Mouse (Mus musculus): ENCODE measurements at regions not wholly inside any gene's neighbourhood (a gene's known extent, or its start where the extent isn't known, plus 50 kb on each side); places are given as distances from the start of the nearest gene placed in this dataset.

GRCm38 (mm10) chr12:15320697-15321449 lies 495.8 kb downstream of the Trib2 start:
- no peak for ATAC-seq (replicated peaks in 1 of 2; ENCODE audit: insufficient read depth in 1 of 2, low FRiP score in 2 of 2, low TSS enrichment in 1 of 2, low read depth in 1 of 2, poor library complexity in 2 of 2, severe bottlenecking in 2 of 2)

DNA sequence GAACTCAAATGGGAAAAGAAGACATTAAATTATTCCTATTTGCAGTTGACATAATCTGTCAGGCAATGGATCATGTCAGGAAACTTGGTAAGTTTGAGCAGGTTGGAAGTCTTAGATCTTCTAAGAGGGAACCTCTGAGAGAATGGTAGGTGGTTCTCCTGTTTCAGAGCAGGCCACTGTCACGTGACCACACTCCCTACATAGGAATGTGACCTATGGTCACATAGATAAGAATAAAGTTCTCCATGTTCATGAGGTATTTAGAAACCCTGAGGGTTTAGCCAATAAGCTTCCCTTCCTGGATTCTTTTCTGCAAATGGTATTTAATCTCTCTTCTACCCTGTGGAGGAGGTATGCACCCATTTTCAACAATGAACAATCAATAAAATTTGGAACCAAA lies 497.1 kb downstream of the Trib2 start:
- no peak for ATAC-seq (replicated peaks in 1 of 2; ENCODE audit: insufficient read depth in 1 of 2, low FRiP score in 2 of 2, low TSS enrichment in 1 of 2, low read depth in 1 of 2, poor library complexity in 2 of 2, severe bottlenecking in 2 of 2)

- no peak for ATAC-seq (replicated peaks in 1 of 2; ENCODE audit: insufficient read depth in 1 of 2, low FRiP score in 2 of 2, low TSS enrichment in 1 of 2, low read depth in 1 of 2, poor library complexity in 2 of 2, severe bottlenecking in 2 of 2)
Observed at GRCm38 (mm10) chr12:15294898-15295297, 521.8 kb downstream of the Trib2 start.

DNA sequence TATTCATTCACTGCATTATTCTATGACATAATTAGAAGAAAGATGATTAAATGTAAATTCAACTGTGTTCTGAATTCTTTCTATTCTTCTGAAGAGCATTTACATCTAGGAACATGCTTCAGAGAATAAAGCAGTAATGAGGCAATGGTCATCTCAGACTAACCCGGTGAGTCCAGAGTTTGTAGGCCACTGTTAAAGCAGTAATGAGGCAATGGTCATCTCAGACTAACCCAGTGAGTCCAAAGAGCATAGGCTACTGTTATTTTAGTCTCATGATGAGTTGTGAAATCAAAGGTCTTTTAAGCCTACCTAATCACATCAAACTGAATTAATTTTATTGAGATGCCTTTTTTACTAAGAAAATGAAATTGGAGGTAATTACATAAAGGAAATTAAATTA lies 554.6 kb downstream of the Trib2 start:
- ATAC-seq (replicated peaks in 1 of 2; ENCODE audit: insufficient read depth in 1 of 2, low FRiP score in 2 of 2, low TSS enrichment in 1 of 2, low read depth in 1 of 2, poor library complexity in 2 of 2, severe bottlenecking in 2 of 2) = no peak

DNA sequence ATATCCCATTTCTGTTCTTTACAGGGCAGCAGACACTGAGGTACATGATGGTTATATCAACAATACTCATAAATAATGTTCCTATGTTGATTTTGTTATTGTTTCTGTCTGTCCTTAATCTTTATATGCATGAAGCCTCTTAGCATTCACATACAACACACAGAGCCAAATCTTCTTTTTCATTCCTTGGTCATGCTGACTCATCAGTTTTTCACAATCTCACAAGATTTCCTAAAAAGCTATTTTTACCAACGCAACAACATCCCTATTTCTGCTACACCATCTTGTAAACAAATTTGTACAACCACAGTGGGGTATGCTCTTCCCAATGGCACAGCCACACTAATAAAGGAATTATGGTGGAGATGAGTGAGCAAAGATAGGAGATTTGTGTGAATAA lies 555.1 kb downstream of the Trib2 start:
- no peak for ATAC-seq (replicated peaks in 1 of 2; ENCODE audit: insufficient read depth in 1 of 2, low FRiP score in 2 of 2, low TSS enrichment in 1 of 2, low read depth in 1 of 2, poor library complexity in 2 of 2, severe bottlenecking in 2 of 2)

- no peak for ATAC-seq (replicated peaks in 1 of 2; ENCODE audit: insufficient read depth in 1 of 2, low FRiP score in 2 of 2, low TSS enrichment in 1 of 2, low read depth in 1 of 2, poor library complexity in 2 of 2, severe bottlenecking in 2 of 2)
Observed at GRCm38 (mm10) chr12:15260907-15261415, 555.8 kb downstream of the Trib2 start.

GRCm38 (mm10) chr12:15244966-15245365 lies 571.8 kb downstream of the Trib2 start:
- ATAC-seq (replicated peaks in 1 of 2; ENCODE audit: insufficient read depth in 1 of 2, low FRiP score in 2 of 2, low TSS enrichment in 1 of 2, low read depth in 1 of 2, poor library complexity in 2 of 2, severe bottlenecking in 2 of 2) = no peak

- no peak for ATAC-seq (replicated peaks in 1 of 2; ENCODE audit: insufficient read depth in 1 of 2, low FRiP score in 2 of 2, low TSS enrichment in 1 of 2, low read depth in 1 of 2, poor library complexity in 2 of 2, severe bottlenecking in 2 of 2)
Observed at GRCm38 (mm10) chr12:15222497-15223170, 594.1 kb downstream of the Trib2 start.

DNA sequence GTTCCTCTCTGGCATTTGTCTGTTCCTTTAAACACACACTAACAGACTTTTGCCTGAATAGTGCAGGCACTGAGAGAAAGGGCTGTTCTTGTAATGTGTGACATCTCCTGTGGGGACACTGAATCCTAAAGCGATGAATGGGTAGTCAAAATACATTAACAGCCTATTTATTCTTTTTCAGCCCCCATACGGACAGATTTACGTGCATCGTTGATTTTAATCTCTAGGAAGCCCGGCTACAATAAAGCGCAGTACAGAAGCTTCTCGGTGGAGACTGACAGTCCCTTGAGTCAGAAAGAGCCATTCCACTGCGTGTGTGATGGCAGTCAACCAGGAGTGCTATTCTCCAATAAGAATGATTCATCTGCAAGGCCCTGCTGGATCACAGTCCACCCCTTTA lies 598.2 kb downstream of the Trib2 start:
- ATAC-seq (replicated peaks in 1 of 2; ENCODE audit: insufficient read depth in 1 of 2, low FRiP score in 2 of 2, low TSS enrichment in 1 of 2, low read depth in 1 of 2, poor library complexity in 2 of 2, severe bottlenecking in 2 of 2) = no peak

DNA sequence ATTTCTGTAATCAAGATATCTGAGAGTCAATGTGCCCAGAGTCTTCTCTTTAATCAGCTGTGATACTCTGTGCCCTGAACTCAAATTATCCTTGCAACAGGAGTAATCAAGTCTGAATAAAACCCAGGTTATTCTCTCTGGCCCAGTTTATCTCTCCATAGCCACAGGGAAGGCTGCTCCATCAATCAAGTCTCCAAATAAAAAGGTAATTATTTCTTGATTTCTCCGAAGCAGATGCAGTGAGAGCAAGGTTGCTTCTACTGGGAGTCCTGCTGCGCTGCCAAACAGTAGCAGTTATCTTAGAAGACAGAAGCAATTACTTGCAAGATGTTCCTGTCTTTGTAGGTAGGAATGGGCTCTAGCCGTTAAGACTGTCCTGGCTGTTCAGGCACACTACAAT lies 600.5 kb downstream of the Trib2 start:
- no peak for ATAC-seq (replicated peaks in 1 of 2; ENCODE audit: insufficient read depth in 1 of 2, low FRiP score in 2 of 2, low TSS enrichment in 1 of 2, low read depth in 1 of 2, poor library complexity in 2 of 2, severe bottlenecking in 2 of 2)

- no peak for ATAC-seq (replicated peaks in 1 of 2; ENCODE audit: insufficient read depth in 1 of 2, low FRiP score in 2 of 2, low TSS enrichment in 1 of 2, low read depth in 1 of 2, poor library complexity in 2 of 2, severe bottlenecking in 2 of 2)
Observed at GRCm38 (mm10) chr12:15174411-15175041, 642.2 kb downstream of the Trib2 start.

GRCm38 (mm10) chr12:15162605-15163004 lies 654.1 kb downstream of the Trib2 start:
- ATAC-seq (replicated peaks in 1 of 2; ENCODE audit: insufficient read depth in 1 of 2, low FRiP score in 2 of 2, low TSS enrichment in 1 of 2, low read depth in 1 of 2, poor library complexity in 2 of 2, severe bottlenecking in 2 of 2) = no peak

DNA sequence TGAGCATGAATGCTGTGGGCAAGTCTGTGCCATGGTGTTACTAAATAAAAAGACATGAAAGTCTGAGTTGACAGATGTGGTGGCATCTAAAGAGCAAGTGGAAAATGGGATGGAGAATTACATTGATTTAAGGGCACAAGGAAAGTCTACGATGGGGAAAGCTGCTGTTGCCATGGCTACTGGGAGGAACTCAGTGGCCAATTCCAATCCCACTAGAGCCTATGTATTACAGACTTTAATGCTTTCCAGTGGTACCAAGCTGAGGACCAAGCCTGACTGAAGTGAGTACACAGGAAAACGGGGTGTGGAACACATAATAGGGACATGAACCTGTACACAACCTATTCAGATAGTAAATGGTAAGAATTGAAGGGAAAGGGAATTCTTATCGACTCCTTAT lies 654.9 kb downstream of the Trib2 start:
- no peak for ATAC-seq (replicated peaks in 1 of 2; ENCODE audit: insufficient read depth in 1 of 2, low FRiP score in 2 of 2, low TSS enrichment in 1 of 2, low read depth in 1 of 2, poor library complexity in 2 of 2, severe bottlenecking in 2 of 2)

GRCm38 (mm10) chr12:15160478-15160998 lies 656.2 kb downstream of the Trib2 start:
- ATAC-seq (replicated peaks in 1 of 2; ENCODE audit: insufficient read depth in 1 of 2, low FRiP score in 2 of 2, low TSS enrichment in 1 of 2, low read depth in 1 of 2, poor library complexity in 2 of 2, severe bottlenecking in 2 of 2) = no peak

GRCm38 (mm10) chr12:15146398-15146797 lies 670.3 kb downstream of the Trib2 start:
- no peak for ATAC-seq (replicated peaks in 1 of 2; ENCODE audit: insufficient read depth in 1 of 2, low FRiP score in 2 of 2, low TSS enrichment in 1 of 2, low read depth in 1 of 2, poor library complexity in 2 of 2, severe bottlenecking in 2 of 2)

DNA sequence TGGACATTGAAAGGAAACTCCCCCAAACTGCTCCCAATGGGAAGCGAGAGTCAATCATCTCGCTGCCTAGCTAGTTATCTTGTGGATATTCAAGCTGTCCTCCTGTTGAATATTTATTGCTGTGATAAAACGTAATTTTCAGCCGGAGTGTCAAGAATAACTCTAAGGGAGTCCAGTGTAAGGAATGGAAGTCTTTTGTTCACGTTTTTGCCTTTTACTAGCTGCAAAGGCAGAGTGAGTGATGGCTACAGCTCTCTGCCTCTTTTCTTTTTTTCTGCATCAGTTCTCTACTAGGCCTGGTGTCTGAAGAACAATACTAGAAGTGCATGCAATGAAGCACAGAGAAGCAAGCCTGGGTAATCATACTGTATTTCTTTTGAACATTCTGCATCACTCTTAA lies 679.7 kb downstream of the Trib2 start:
- ATAC-seq (replicated peaks in 1 of 2; ENCODE audit: insufficient read depth in 1 of 2, low FRiP score in 2 of 2, low TSS enrichment in 1 of 2, low read depth in 1 of 2, poor library complexity in 2 of 2, severe bottlenecking in 2 of 2) = no peak

DNA sequence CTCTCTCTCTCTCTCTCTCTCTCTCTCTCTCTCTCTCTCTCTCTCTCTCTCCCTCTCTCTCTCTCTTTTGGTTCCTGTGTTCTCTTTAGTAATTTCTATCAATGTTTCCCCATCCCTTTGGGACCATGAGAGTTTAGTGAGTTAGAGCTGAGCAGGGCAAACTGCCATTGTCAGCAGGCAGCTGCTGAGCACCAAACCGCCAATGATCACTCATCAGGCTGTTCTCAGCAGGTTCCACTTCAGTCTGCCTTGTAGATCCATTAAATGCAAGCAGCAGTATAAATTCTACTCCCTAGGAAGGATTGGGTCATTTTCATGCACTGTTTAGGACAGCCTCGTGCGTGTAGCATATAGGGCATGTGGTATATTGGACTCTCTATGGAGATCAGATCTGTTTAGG lies 692.5 kb downstream of the Trib2 start:
- ATAC-seq (replicated peaks in 1 of 2; ENCODE audit: insufficient read depth in 1 of 2, low FRiP score in 2 of 2, low TSS enrichment in 1 of 2, low read depth in 1 of 2, poor library complexity in 2 of 2, severe bottlenecking in 2 of 2) = no peak

DNA sequence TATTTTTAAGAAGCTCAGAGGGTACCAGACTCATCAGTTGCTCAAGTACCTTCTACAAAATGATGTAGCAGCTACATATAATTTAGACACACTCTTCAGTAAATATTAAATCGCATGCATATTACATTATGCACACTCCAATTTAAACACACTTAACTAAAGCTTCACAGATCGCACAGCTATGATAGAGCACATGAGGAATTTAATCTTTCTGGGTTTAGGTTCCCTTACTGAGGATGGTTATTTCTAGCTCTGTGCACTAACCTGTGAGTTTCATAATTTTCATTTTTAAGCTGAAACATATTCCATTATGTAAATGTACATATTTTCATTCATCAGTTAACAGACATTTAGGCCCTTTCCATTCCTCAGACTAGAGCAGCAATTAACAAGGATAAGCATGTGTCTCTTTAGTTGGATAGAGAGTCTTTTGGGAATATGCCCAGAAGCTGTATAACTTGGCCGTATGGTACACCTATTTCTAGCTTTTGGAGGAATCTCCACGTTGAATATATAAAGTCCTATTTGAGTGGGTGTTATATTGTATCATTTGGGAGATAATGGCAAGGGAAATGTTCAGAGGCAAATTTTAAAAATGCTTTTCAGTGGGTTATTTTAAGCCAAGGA lies 694.0 kb downstream of the Trib2 start:
- no peak for ATAC-seq (replicated peaks in 1 of 2; ENCODE audit: insufficient read depth in 1 of 2, low FRiP score in 2 of 2, low TSS enrichment in 1 of 2, low read depth in 1 of 2, poor library complexity in 2 of 2, severe bottlenecking in 2 of 2)

Data from hematopoietic stem cell, adult 5-6 weeks (primary cell).